Mouse (Mus musculus): ENCODE data around the gene Clybl.

Clybl gene

DNA sequence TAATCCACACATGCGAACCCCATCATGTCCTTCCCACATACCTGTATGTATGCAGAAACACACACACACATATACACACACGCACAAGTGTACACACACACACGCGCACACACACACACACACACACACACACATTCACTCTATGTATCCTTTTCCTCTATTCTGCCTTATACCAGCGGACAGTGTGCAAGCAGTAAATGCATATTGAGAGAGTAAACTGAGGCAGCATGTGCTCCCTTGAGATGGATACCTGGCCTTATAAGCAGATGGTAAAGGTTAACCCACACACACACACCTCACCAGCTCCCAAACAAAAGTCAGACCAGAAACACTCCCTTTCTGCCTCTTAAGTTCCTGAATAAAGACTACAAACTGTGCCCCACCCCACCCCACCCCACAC lies 204.3 kb downstream of the Clybl start:
- ATAC-seq (ENCODE audit: low TSS enrichment): no peak

DNA sequence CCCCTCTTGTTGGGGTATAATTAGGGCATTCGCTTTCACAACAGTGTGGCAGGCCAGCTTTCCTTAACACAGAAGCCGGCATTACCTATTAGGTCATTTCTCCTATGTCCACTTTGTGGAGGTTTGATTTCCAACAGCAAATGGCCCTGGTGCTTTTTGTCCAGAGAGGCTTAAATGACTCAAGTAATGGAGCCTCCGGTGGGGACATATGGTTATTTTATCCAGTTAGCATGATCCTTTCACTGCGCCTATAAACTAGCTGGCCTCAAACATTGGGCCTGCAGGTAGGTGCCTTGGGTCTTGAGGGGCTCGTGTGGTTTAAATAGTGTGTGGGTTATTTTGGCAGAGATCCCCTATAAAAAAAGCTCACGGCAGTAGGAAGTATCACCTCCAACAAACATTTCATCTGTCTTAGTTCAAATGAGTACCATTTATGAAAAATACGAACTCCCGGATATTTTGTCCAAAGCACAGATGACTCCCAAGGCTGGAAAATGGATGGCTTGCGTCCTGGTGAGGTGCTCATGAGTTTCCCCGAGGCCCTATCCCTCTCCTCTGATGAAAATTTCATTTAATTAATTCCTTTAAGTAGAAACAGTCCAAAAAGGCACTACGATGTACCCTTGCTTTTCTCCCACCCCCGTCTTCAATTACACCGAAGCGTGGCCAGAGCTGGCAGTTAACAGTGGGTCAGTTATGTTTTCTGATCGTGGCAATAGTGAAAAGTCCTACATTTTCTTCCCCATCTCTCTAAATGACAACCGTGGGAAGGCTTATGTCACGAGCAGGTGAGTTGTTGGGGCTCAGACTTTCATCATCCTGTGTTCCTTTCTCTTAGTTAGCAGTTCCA lies 205.0 kb downstream of the Clybl start:
- no peak for ATAC-seq (ENCODE audit: low TSS enrichment)

DNA sequence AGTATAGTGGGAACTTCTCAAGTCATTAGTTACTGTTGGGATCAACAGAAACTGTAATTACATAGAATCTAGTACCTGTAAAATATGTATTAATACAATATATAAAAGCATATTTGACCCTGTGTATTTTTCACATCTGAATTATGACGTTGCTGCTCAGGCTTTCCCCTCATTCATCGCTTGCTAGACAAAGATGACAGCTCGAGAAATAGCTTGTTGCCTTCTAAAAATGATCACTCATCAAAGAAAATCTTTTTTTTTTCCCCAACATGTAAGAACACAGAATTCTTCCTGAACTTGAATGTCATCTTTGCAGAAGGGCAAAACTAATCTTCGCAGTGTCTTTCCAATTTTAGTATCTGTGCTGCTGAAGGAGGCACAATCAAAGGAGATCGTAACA lies 206.3 kb downstream of the Clybl start:
- ATAC-seq (ENCODE audit: low TSS enrichment): no peak

DNA sequence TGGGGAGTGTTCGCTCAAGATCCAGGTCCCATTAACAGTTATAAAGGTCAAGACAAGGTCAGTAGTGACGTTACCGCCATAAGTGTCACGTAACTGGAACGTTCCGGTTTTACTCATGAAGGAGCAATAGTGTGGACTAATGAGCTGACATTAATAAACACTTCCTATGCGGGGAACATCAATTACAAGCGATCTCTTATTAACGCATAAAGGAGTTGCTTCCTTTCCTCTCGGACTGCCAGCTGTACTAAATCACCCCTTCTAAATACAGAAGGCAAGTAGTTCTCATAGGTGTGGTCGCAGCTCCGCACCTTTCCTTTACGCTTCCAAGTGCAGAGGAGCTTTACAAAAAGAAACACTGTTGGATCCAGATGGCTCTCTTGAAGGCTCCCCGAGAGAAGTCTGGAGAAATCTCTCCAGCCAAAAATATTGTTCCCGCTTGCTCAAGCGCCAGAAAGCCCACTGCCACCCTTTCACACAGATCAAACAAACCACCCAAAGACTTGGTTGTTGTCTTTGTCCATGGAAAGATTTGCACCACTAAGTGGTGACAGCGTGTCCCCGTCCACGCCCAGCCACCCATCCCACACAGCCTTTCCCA lies 207.0 kb downstream of the Clybl start:
- no peak for ATAC-seq (ENCODE audit: low TSS enrichment)

DNA sequence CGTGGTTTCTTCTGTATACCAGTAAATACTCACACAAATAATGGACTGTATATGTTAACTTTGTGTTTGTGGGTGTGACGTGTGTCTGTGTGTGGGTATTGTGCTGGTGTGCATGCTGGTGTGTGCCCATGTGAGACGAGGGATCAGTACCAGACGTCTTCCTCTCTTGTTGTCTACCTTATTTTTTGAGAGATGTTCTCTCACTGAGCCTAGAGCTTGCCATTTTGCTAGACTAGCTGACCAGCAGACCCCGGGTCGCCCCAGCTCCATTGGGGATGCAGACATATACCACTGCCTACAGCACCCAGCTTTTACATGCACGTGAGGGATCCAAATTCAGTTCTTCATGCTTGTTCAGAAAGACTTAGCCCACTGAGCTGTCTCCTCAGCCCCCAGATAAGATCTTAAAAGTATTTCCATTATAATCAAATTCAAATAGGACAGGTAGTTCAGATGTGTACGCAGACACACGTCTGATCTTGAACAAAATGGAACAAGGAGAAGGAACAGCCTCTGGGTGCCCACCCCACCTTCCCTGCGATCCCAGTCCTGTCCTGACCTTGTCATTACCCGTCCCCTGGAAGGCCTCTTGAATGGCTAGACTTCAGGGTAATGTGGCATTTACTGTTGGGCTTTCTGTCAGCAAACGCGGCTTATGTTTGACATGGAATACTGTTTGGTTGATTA lies 208.3 kb downstream of the Clybl start:
- no peak for ATAC-seq (ENCODE audit: low TSS enrichment)

DNA sequence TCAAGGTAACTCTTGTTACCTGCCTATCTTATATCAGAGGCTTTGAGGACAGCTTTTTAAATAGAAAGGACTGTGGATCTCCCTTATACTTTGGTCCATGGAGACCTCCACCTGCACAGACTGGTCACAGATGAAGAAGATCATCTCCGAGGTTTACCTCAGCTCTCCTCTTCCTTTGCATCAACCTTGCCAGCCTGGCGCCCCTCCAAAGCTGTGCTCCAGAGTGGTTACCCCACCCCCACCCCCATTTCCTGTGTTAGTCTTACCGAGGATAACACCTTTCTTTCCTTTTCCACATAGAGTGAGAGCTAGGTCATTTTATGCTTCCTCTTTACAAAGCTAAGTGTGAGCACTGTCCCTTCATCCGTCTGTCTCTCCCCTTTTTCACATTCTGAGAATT lies 209.4 kb downstream of the Clybl start:
- no peak for ATAC-seq (ENCODE audit: low TSS enrichment)

DNA sequence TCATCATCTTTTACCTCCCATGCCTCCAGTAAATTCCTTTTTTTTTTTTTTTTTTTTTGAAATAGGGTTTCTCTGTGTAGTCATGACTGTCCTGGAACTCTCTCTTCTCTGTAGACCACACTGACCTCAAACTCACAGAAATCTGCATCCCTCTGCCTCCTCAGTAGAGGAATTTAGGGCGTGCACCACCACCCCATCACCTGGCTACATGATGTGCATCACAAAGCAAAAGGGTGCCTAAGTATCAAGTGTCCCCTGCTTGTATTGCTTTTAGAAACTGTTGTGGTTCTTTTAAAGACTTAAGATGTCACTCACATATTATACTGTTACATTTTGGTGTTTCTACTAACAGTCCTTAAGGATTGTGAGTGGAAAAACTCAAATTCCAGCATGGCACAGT lies 211.6 kb downstream of the Clybl start:
- no peak for ATAC-seq (ENCODE audit: low TSS enrichment)

DNA sequence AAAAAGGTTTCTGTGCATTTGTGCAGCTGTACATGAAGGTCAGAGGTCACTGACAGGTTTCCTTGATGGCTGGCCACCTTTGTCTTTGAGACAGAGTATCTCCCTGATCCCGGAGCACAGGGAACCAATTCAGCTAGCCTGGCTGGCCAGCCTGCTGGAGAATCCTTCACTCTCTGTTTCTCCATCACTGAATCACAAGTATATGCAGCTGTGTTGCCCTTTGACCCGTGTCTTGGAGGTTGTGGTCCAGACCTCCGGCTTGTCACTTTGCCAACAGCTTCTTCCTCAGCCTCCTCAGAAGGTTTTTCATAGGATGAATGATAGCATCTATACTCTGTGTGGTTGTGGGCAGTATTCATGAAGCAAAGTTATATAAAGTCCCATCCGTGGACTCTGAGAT lies 217.2 kb downstream of the Clybl start:
- ATAC-seq (ENCODE audit: low TSS enrichment): no peak

DNA sequence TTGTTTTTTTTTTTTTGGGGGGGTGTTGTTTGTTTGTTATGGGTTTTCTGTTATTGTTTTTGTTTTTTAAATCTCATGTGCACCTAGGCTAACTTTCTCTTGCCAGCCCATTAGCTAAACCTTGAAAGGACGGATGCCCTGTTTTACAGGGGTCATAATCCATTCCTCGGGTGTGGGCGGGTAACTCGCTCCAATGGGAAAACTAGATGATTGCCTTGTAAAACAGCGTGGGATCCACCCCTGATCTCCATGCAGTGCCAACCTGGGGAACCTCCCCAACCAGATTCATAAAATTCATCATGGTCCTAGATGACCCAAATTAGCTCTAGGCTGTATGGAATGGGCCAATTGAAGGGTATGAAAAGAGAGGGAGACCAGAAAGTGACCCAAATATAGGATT lies 218.4 kb downstream of the Clybl start:
- ATAC-seq (ENCODE audit: low TSS enrichment): no peak

DNA sequence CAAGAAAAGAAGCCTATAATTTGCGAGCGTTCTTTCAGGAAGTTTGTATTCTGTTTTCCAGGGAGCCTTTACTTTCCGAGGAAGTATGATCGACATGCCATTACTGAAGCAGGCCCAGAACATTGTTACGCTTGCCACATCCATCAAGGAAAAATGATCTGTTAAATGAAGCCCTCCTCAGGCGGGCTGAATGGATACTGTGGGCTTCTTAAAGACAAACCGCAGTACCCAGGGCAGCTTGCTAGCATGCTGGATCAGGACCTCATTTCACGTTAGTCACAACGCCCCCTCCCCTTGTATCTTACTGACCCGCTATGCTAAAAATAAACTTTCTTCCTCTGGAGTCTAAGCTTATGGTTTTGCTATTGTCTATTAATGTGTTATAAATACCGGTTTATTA lies 220.4 kb downstream of the Clybl start:
- no peak for ATAC-seq (ENCODE audit: low TSS enrichment)

DNA sequence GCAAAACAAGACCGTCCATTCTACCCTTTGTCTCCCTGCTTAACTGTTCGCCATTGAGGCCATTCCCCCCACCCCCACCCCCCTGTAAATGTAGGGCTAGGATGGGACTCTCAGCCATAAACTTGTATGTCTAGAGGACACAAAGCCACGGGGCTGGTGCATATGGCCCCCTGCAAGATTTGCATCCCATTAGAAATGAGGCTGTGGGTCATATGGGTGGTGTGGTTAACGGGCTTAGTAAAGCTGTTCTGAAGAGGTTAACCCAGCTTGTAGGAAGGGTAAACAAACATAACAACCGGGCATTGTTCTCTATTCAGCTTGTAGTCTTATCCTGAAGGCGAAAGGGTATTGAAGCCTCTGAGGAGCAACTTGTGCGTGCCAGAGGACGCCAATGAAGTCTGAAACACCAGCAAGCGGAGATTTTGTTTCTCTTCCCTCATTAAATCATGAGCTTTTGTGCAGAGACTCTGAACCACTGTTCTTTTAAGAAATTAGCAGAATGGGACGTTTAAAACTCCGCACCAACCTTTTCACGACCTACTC lies 221.3 kb downstream of the Clybl start:
- ATAC-seq (ENCODE audit: low TSS enrichment): no peak

DNA sequence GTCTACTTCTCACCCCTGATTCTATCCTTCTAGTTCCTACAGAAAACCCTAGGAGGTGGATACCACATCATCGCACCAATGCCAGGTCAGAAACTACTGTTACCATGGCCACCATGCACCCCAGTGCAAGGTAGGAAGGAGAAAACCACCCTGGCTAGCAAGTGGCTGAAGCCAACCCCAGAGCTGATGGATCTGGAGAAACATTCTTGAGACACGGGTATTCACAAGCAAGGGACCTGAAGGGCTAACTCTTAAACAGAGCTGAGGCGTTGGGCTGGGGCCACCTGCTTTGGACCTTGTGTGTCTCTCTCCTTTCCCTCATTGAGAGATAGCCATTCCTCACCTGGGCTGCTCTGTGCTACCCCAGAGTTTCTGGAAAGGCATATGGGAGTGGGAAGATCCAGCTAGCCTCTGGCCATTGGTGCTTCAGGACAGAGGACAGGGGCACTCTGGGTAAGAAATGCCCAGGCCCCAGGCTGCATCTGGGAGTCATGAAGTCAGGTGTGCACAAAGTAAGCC lies 222.0 kb downstream of the Clybl start:
- ATAC-seq (ENCODE audit: low TSS enrichment): no peak

DNA sequence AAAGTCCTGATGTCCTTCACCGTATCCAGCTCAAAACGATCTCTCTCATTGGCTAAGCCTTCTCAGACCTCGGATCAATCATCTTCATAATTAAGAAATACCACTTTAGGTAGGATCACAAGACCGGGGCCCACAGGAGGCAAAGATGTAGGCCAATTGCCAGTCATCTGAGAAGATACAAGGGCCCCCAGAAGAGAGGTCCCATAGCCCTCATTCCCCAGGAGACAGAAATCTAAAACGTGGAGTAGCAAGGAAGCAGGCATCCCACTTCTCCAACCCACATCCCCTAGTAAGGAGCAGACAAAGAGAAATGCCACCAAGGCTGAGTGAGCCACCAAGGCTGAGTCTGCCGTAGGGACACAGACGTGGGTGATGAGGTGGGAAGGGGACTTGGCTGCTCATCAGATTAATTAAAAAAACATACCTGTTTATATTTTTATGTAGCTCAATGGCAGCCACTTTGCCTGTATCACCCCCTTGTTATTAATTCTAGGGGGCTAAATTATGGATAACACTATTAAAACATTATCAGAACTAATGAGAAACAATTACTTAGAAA lies 223.2 kb downstream of the Clybl start:
- no peak for ATAC-seq (ENCODE audit: low TSS enrichment)

DNA sequence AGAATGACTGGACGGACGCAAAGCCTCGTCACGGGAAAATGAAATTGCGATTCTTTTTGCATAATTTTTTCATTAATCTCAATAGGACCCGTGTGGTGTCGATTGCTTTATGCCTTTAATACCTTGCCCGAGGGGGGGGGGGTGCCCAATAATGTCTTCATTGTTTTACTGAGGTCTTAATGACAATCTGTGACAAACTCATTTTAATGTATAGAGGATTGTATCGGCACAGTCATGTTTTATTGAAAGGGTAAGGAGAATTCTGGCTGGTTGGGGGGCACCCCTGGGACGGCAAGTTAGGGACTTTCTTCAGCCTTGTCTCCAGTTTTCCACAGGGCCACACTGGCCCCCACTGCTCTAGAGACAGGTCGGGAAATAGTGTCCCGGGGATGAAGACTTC lies 223.7 kb downstream of the Clybl start:
- no peak for ATAC-seq (ENCODE audit: low TSS enrichment)

DNA sequence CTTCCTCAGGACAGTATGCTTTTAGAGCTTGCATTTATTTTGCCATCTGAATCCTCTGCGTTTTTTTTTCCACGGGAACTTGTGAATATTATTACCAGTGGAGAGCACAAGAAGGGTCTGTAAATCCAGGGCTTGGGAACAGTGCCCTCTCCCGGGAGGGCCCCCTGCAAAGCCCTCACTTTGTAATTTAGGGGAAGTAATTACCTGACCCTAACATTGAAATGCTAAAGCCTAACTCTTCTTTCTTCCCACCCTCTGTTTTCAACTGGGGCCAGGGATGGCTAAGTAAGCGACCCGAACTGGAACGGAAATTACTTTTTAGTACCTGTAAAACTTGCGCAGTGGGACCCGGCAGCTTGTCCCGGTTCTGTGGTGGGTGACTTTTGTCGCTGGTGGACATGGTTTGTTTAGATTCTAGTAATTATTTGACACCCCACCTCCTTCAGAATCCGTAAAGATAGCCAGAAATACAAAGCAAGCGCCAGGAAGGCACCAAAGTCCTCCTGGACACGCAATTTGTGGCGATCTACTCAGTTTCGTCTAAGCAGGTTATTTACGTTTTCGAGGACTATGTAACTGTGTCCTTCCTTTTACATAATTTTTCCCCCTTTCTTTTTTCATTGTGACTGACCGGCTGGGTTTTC lies 224.5 kb downstream of the Clybl start:
- no peak for ATAC-seq (ENCODE audit: low TSS enrichment)

DNA sequence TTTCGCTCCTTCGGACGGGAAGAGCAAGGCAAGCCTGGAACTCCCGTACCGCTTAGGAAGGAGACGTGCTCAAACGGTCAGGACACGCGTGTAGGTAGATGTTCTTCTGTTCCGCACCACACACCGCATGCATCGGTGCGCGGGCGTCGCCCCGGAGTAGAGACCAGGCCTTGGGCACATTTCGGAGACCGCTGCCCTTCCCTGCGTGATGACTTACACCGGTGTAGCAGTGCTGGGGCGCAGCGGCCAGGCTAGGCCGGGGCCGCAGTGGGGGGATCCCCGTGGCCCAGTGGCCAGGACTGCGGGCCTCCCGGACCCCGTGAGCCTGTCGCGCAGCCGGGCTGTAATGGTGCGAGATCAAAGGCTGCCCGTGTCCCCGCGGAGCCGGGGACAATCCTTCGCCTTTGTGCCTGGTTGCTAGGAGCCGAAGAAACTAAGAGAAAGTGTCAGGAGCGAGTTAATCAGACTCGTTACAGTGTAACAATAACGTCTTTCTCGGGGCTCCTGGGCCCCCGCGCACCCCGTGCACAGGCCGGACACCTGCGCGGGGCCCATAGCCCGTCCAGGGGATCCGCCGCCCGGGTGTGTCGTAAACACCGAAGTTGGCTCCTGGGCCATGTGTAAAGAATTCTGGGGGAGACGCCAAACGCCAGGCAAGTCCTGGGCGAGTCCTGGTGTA lies 225.2 kb downstream of the Clybl start:
- ATAC-seq (ENCODE audit: low TSS enrichment): peak; percentile 34; the same call in 1 of the 2 replicates

DNA sequence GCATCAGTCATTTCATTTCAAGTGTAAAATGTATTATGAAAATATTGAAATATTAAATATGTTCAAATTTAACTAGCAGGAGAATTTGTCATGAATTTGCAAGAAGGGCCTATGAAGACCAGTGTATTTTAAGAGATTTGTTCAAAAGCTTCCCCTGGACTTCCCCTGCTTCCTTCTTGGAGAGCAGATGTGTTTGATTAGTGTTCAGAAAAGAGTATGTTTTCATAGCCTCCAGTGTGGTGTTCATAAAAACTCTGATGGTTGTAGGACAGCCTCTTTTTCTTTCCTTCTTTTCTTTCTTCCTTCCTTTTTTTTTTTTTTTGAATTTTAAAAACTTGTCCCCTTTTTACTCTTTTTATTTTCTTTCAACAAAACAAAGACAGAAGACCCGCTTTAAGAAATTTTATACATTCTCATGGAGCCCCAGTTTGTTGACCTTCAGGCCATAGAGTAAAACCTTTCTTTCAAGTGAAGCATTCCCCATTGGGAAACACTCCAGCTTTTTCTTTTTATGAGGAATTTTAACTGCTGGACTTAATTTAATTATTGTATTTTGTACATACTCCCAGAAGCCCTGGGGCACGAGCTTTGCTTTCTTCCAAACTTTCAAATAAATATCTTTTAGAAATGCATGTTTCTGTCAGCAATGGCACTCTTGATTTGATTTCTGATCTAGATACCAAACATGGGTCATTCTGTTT lies 231.5 kb downstream of the Clybl start:
- no peak for ATAC-seq (ENCODE audit: low TSS enrichment)

DNA sequence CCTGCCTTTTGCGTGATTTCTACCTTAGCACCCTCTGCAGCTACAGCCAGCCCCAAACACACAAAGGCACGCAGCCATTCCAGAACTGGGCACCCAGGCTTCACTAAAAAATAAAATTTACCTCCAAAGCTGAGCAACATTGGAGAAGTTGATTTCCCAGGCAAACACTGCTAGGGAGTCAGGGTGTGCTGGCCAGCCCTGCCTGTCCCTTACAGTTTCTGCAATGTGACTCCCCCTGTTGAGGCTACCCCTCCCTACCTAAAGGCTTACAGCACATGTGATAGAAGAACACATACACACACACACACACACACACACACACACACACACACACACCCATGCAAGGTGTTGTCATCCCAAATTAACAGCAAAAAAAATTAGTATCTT lies 232.0 kb downstream of the Clybl start:
- no peak for ATAC-seq (ENCODE audit: low TSS enrichment)

DNA sequence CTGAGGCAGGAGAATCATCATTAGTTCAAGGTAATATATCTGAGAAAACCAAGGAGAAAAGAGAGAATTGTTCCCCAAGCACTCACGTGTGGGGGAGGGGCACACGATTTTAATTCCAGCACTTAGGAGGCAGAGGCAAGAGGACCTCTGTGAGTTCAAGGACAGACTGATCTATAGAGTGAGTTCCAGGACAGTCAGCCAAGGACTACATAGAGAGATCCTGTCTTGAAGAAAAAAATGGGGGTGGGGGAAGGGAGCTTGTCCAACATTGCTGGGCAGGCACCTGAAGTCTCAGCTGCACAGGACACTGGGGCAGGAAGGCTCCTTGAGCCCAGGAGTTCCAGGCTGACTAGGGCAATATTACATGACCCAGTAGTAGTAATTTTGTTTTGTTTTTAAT lies 233.3 kb downstream of the Clybl start:
- ATAC-seq (ENCODE audit: low TSS enrichment): no peak

DNA sequence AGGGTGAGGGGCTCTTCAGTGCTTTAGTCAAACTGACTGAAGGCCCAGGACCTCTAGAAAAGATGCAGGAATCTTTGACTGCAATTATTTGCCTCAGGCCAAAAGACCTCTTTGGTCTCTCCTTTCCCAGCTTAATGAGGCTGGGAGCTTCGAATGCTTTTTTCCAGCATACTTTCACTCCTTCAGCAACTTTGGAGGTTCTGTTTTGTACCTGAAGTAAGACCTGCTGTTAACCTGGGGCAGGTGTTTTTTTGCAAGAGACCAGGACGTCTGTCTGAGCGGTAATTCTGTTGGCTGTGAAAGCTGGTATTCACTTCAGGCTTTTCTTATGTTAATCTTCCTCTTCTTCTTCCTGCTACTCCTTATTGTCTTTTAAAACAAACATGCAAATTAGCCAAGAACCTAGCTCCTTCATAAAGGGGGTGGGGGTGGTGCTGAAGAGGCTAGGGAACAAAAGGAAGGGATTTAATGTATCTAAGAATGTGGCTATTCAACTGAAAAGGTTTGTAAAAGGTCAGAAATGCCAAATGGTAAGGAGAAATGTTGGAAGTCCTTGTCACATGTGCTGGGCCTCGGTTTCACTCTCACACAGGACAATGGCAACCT lies 234.8 kb downstream of the Clybl start:
- ATAC-seq (ENCODE audit: low TSS enrichment): no peak

Measured in frontal cortex, adult (tissue).